ENCODE assay signal across 1 mouse cellular context in the genomic region with DNA sequence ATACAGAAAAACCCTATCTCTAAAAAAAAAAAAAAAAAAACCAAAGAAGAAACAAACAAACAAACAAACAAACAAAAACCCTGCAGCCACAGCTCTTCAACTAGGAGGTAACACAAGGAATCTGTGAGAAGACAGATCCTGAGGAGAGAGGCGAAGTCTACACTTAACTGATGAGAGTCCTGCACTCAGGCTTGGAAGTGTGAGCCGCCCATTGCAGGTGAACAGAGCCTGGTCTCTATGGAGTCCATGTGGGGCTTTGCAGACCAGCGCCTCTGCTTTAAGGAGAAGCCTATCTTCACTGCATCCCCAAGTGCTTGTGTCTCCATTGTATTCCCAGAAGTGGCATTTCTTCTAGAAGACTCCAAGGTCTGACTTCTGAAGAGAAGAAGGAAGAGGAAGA. TPM values are rescaled to one million over a fixed set of nuclear protein-coding genes. Genes with fewer than 3 reads are reported as not detected.
"Had no signal": no experiment of that assay in that cellular context is flagged by ENCODE, and none has a peak within 500 bp of the region (broad histone marks: within the 10 kb centered on the region; RNA-seq: fewer than 3 reads in every experiment).

No protein-coding gene starts in this region.

RNA-seq across cellular contexts. Expression of a gene that starts 45.8 kb away (rescaled TPM):
- polyA plus RNA-seq: midbrain, embryonic 14.5 days had no signal
